Mouse (Mus musculus): ENCODE data around the gene Stambpl1. TPM values are rescaled to one million over a fixed set of nuclear protein-coding genes. Genes with fewer than 3 reads are reported as not detected.

Stambpl1 gene
- polyA plus RNA-seq, 1 experiment from 2014 or later, result 4.9 TPM

DNA sequence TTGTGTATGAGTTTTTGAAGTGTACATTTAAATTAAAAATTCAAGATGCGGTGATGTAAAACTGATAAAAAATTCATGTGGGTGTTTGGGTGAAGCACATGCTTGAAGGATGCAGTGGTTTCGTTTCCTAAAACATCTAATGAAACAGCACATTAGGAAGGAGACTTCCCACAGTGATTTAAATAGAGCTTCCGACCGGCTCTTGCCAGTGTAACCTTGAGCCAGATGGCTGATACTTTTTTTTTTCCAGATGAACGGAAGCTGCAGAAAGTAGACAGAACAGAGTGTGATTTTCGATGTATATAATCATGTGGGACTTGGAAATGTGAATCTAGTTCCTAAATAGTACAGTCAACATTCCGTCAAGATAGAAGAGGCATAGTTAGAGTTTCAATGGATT, 39.6 kb downstream of the Stambpl1 start:
- Histone ChIP-seq H3K9me3 (replicated peaks; ENCODE audit: low read length) (no peaks in the 10 kb centered on the region), H3K4me2 (ENCODE audit: low read length) (no peak overlapping the region), H3K36me3 (ENCODE audit: insufficient read depth, low read length) (no peaks in the 10 kb centered on the region), H3K4me1 (replicated peaks; ENCODE audit: insufficient read depth, low read length) (no peaks in the 10 kb centered on the region), H3K27me3 (ENCODE audit: insufficient read depth, low read length) (no peaks in the 10 kb centered on the region), H3K4me3 (replicated peaks; ENCODE audit: low read depth, low read length) (no peak overlapping the region), H3K9ac (ENCODE audit: low read depth, low read length) (no peak overlapping the region), H3K27ac (no peak overlapping the region)
- no peak for ATAC-seq (replicated peaks; ENCODE audit: low FRiP score, low read depth)
- no peak for TF ChIP-seq CTCF (IDR thresholded peaks at IDR 0.05; ENCODE audit: low read depth)
- WGBS, result 65% methylated on average over 7 of the region's 7 CpGs
- DNase-seq (ENCODE audit: low spot score), result no peak

DNA sequence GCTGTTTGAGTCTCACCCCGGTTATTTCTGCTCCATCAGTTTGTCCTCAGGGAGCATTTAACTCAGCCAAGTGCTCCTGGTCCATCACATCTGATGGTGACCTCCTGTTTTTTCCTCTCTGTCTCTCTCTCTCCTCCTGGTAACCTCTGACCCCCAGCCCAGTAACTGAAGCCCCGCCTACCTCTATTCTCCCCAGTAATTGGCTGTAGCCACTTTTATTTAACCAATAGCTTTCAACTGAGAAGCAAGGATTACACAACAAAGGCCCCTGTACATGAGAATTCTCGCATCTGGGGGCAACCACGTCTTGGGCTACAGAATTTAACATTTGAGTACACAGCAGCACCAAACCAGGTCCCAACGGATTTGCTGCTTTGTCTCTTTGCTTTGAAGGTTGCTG, 40.3 kb downstream of the Stambpl1 start:
- Histone ChIP-seq H3K9ac (ENCODE audit: low read depth, low read length) (no peak overlapping the region), H3K27me3 (ENCODE audit: insufficient read depth, low read length) (no peaks in the 10 kb centered on the region), H3K36me3 (ENCODE audit: insufficient read depth, low read length) (no peaks in the 10 kb centered on the region), H3K9me3 (replicated peaks; ENCODE audit: low read length) (no peaks in the 10 kb centered on the region), H3K4me1 (replicated peaks; ENCODE audit: insufficient read depth, low read length) (no peaks in the 10 kb centered on the region), H3K4me3 (replicated peaks; ENCODE audit: low read depth, low read length) (no peak overlapping the region), H3K4me2 (ENCODE audit: low read length) (no peak overlapping the region), H3K27ac (no peak overlapping the region)
- DNase-seq (ENCODE audit: low spot score) (no peak), ATAC-seq (replicated peaks; ENCODE audit: low FRiP score, low read depth) (no peak)
- 69% methylated on average over 5 of the region's 5 CpGs for WGBS
- TF ChIP-seq CTCF (IDR thresholded peaks at IDR 0.05; ENCODE audit: low read depth), result no peak

DNA sequence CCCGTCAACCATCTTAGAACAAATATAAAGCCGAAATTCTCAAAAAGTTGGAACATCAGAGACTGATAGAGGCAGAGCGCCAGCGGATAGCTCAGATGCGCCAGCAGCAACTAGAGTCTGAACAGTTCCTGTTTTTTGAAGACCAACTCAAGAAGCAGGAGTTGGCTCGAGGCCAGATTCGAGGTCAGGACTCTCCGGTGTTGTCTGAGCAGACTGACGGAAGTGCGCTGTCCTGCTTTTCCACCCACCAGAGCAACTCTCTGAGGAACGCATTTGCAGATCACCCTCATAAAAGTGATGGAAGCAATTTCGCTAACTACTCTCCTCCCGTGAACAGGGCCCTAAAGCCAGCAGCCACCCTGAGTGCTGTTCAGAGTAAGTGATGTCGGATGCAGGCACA, 41.9 kb downstream of the Stambpl1 start:
- H3K4me1 ChIP-seq (replicated peaks; ENCODE audit: insufficient read depth, low read length), result no peaks in the 10 kb centered on the region
- H3K36me3 ChIP-seq (ENCODE audit: insufficient read depth, low read length), result peaks cover 4% of the 10 kb centered on the region; the same call in 1 of the 2 replicates
- TF ChIP-seq CTCF (IDR thresholded peaks at IDR 0.05; ENCODE audit: low read depth), result no peak
- no peaks in the 10 kb centered on the region for H3K27me3 ChIP-seq (ENCODE audit: insufficient read depth, low read length)
- no peak overlapping the region for H3K4me3 ChIP-seq (replicated peaks; ENCODE audit: low read depth, low read length)
- peak; percentile 59 for DNase-seq (ENCODE audit: low spot score)
- H3K9ac ChIP-seq (ENCODE audit: low read depth, low read length), result 0 out of 2 replicates have a peak overlapping the region, but pooled peaks have one; percentile 18
- H3K4me2 ChIP-seq (ENCODE audit: low read length), result peak overlapping the region; percentile 35
- ATAC-seq (replicated peaks; ENCODE audit: low FRiP score, low read depth), result no peak
- H3K27ac ChIP-seq, result no peak overlapping the region
- 46% methylated on average over 14 of the region's 14 CpGs for WGBS
- no peaks in the 10 kb centered on the region for H3K9me3 ChIP-seq (replicated peaks; ENCODE audit: low read length)

DNA sequence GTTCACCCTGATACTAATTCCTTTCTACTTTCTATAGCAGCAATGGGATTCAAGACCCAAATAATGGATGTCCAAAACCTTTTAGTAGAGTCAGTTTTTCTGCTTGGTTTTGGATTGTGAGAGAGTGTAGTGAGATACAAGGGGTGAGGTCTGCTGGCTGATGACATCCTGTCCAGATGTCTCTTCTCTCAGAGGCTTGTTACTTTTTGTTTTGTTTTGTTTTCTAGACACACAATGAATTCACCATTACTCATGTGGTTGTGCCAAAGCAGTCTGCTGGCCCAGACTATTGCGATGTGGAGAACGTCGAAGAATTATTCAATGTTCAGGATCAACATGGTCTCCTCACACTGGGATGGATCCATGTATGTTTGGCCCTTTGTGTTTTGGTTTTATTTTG, 44.0 kb downstream of the Stambpl1 start:
- ATAC-seq (replicated peaks; ENCODE audit: low FRiP score, low read depth), result no peak
- TF ChIP-seq CTCF (IDR thresholded peaks at IDR 0.05; ENCODE audit: low read depth), result no peak
- peaks cover 4% of the 10 kb centered on the region; the same call in 1 of the 2 replicates for H3K36me3 ChIP-seq (ENCODE audit: insufficient read depth, low read length)
- H3K27ac ChIP-seq, result no peak overlapping the region
- no peak overlapping the region for H3K9ac ChIP-seq (ENCODE audit: low read depth, low read length)
- no peak overlapping the region for H3K4me3 ChIP-seq (replicated peaks; ENCODE audit: low read depth, low read length)
- no peaks in the 10 kb centered on the region for H3K9me3 ChIP-seq (replicated peaks; ENCODE audit: low read length)
- no peak for DNase-seq (ENCODE audit: low spot score)
- WGBS, result 74% methylated on average over 3 of the region's 3 CpGs
- no peaks in the 10 kb centered on the region for H3K4me1 ChIP-seq (replicated peaks; ENCODE audit: insufficient read depth, low read length)
- H3K27me3 ChIP-seq (ENCODE audit: insufficient read depth, low read length), result no peaks in the 10 kb centered on the region
- no peak overlapping the region for H3K4me2 ChIP-seq (ENCODE audit: low read length)

DNA sequence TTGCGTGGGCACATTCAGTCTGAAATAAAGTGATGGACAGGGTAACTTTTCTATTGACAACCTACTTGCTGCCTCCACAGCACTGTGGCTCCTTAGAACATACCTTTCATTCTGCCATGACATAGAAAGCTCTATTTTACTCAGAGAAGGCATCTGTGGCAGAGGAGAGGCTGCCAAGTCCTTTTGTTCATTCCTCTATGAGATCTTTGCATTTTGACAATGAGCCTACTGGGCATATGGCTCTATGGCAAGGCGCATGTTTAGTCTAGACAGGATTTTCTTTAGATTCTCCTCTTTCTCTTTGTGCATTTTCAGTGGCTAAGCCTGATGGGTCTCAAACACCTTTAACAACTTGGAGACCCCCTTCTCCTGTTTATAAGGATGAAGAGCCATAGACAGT, 45.7 kb downstream of the Stambpl1 start:
- ATAC-seq (replicated peaks; ENCODE audit: low FRiP score, low read depth), result no peak
- no peaks in the 10 kb centered on the region for H3K9me3 ChIP-seq (replicated peaks; ENCODE audit: low read length)
- no peak overlapping the region for H3K27ac ChIP-seq
- H3K9ac ChIP-seq (ENCODE audit: low read depth, low read length), result no peak overlapping the region
- H3K4me3 ChIP-seq (replicated peaks; ENCODE audit: low read depth, low read length), result no peak overlapping the region
- no peaks in the 10 kb centered on the region for H3K27me3 ChIP-seq (ENCODE audit: insufficient read depth, low read length)
- TF ChIP-seq CTCF (IDR thresholded peaks at IDR 0.05; ENCODE audit: low read depth), result no peak
- H3K4me2 ChIP-seq (ENCODE audit: low read length), result no peak overlapping the region
- H3K36me3 ChIP-seq (ENCODE audit: insufficient read depth, low read length), result peaks cover 4% of the 10 kb centered on the region; the same call in 1 of the 2 replicates
- no peaks in the 10 kb centered on the region for H3K4me1 ChIP-seq (replicated peaks; ENCODE audit: insufficient read depth, low read length)
- DNase-seq (ENCODE audit: low spot score), result no peak
- 97% methylated on average over 2 of the region's 2 CpGs for WGBS

DNA sequence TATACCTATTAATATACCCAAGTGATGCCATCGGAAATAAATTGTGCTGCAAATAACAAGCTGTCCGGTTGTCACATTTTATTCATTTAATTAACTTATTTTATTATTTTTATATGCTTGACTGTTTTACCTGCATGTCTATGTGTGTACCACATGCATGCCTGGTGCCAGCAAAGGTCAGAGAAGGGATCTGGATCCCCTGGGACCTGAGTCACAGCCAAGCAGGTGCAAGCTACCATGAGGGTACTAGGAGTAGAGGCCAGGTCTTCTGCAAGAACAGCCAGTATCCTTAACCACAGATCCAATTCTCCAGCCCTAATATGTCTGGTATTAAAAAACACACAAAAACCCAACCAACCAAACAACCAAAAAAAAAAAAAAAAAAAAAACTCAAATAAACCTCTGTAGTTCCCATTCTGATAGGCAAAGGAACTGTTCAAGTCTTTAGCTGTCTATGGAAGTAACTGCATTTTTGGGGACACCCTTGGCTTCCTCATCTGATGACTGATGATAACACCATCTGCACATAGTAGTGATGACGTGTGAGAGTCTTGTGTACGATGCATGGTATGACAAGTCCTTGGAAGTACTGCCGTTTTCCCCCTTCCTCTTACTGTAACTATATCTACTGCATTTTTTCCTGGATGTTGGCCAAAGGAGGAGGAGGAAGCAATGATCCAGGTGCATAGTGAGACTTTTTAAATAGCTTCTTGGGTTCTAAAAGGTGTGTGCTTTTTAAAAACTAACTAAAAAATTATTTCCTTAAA, 48.4 kb downstream of the Stambpl1 start:
- ATAC-seq (replicated peaks; ENCODE audit: low FRiP score, low read depth) (no peak), DNase-seq (ENCODE audit: low spot score) (no peak)
- no peaks in the 10 kb centered on the region for H3K4me1 ChIP-seq (replicated peaks; ENCODE audit: insufficient read depth, low read length)
- H3K36me3 ChIP-seq (ENCODE audit: insufficient read depth, low read length), result peaks cover 4% of the 10 kb centered on the region; the same call in 1 of the 2 replicates
- no peak for TF ChIP-seq CTCF (IDR thresholded peaks at IDR 0.05; ENCODE audit: low read depth)
- no peak overlapping the region for H3K4me2 ChIP-seq (ENCODE audit: low read length)
- 89% methylated on average over 5 of the region's 5 CpGs for WGBS
- no peak overlapping the region for H3K9ac ChIP-seq (ENCODE audit: low read depth, low read length)
- no peaks in the 10 kb centered on the region for H3K9me3 ChIP-seq (replicated peaks; ENCODE audit: low read length)
- H3K4me3 ChIP-seq (replicated peaks; ENCODE audit: low read depth, low read length), result no peak overlapping the region
- no peak overlapping the region for H3K27ac ChIP-seq
- no peaks in the 10 kb centered on the region for H3K27me3 ChIP-seq (ENCODE audit: insufficient read depth, low read length)
